Mouse (Mus musculus): Measurements from ENCODE around the gene Nhlh2.

DNA sequence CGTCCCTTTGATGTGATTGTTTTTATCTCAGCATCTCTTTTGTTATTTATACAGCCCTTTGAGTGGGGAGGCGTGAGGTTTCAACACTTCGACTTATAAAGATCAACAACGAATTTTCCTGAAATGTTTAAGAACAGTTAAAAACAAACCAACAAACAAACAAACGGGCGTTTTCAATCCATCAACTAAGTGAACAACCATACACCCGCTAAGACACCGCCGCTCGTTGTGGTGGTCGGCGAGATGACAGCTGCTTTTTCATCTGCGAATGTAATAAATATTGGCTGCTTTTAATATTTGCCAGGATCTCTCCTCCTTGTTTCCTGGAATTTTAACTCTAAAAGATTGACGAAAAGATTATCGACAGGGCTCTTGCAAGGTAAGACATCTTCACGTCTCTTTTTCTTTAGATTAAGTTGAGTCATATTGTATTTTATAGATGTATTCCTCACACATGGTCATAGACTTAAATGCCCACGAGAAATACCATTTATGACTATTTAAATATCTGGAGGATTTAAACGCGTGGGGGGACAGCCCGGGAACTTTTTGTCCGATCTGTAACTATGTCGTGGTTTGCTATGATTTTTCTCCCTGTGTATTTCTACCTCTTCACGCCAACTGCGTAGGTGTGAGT lies 923 bp downstream of the Nhlh2 start:
- TF ChIP-seq TAL1 (IDR thresholded peaks at IDR 0.05; ENCODE audit: low read length) (no peak), GATA1 (IDR thresholded peaks at IDR 0.05; ENCODE audit: low read length) (no peak)
